In the genomic region with DNA sequence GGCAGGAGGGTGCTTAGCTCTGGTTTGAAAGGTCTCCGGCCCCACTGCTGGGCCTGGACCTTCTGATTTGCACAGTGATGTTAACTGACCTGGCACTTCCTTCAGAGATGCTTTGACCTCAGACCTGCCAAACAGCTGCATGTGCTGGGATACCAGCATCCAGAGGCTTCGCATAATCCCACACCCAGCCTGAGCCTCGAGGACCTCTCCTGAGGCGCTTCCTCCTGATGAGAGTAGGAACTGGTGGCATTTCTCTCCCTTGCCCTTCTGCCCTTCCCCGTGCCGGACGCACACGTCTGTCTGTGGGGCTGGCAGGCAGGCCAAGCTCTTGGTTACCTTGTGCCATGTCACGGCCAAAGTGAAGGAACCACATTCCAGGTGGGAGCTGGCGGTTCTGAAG, we compare ENCODE assay signal across 21 mouse cellular contexts. TPM values are rescaled to one million over a fixed set of nuclear protein-coding genes. Genes with fewer than 3 reads are reported as not detected.
DNase-seq lines count a peak whose midpoint lies in the region; ATAC-seq and TF ChIP-seq lines count a peak whose summit lies in the region.
"Had no signal": no experiment of that assay in that cellular context is flagged by ENCODE, and none has a peak within 500 bp of the region (broad histone marks: within the 10 kb centered on the region; RNA-seq: fewer than 3 reads in every experiment).

No protein-coding gene starts in this region.

- H3K27me3 ChIP-seq in liver, embryonic 13.5 days: no peaks in the 10 kb centered on the region
- H3K27me3 ChIP-seq in liver, postnatal 0 days (ENCODE audit: insufficient read depth, low read length): no peaks in the 10 kb centered on the region
- H3K27me3 ChIP-seq: embryonic facial prominence, embryonic 13.5 days; embryonic facial prominence, embryonic 15.5 days; forebrain, embryonic 12.5 days had no signal

- ATAC-seq in liver, embryonic 13.5 days (ENCODE audit: low read depth): no peak
- ATAC-seq in liver, postnatal 0 days: no peak
- ATAC-seq: forebrain, embryonic 14.5 days; forebrain, embryonic 16.5 days had no signal

- no peak overlapping the region for H3K9ac ChIP-seq in liver, embryonic 13.5 days
- no peak overlapping the region for H3K9ac ChIP-seq in liver, postnatal 0 days (replicated peaks)
- H3K9ac ChIP-seq: embryonic facial prominence, embryonic 13.5 days; embryonic facial prominence, embryonic 15.5 days; forebrain, embryonic 12.5 days had no signal

- peaks cover 3% of the 10 kb centered on the region; the same call in 1 of the 2 replicates for H3K36me3 ChIP-seq in liver, embryonic 13.5 days
- peaks cover 13% of the 10 kb centered on the region; the same call in 1 of the 2 replicates for H3K36me3 ChIP-seq in liver, postnatal 0 days (replicated peaks; ENCODE audit: insufficient read depth, low read length)

- no peak overlapping the region for H3K4me3 ChIP-seq in liver, embryonic 13.5 days (replicated peaks)
- H3K4me3 ChIP-seq in liver, postnatal 0 days (ENCODE audit: low read depth, low read length): no peak overlapping the region
- H3K4me3 ChIP-seq: embryonic facial prominence, embryonic 13.5 days; embryonic facial prominence, embryonic 15.5 days; erythroblast, embryonic 14.5 days; forebrain, embryonic 10.5 days; forebrain, embryonic 12.5 days had no signal

- TF ChIP-seq CTCF in liver, postnatal 0 days (IDR thresholded peaks at IDR 0.05; ENCODE audit: low read depth): no peak

- H3K4me2 ChIP-seq in liver, embryonic 13.5 days: no peak overlapping the region
- no peak overlapping the region for H3K4me2 ChIP-seq in liver, postnatal 0 days (ENCODE audit: low read depth, low read length)
- H3K4me2 ChIP-seq: embryonic facial prominence, embryonic 13.5 days; embryonic facial prominence, embryonic 15.5 days; forebrain, embryonic 12.5 days had no signal

- peak; percentile 80 for DNase-seq in heart, adult 11 months
- no peak for DNase-seq in heart, adult 18-20 months
- DNase-seq in liver, embryonic 13.5 days: no peak
- DNase-seq in liver, postnatal 0 days: no peak
- DNase-seq: adrenal gland, adult 2 months; adrenal gland, postnatal 10 days; adrenal gland, postnatal 25 days; cerebellum, adult 11 months; cerebellum, adult 18-20 months; cerebellum, adult 8-10 months; cerebellum, adult 9-11 months; cerebellum, postnatal 14 days; cerebellum, postnatal 36 days; embryo, embryonic 11 days had no signal

- no peaks in the 10 kb centered on the region for H3K9me3 ChIP-seq in liver, embryonic 13.5 days (replicated peaks)
- H3K9me3 ChIP-seq in liver, postnatal 0 days (ENCODE audit: low read length): no peaks in the 10 kb centered on the region
- H3K9me3 ChIP-seq: embryonic facial prominence, embryonic 13.5 days; embryonic facial prominence, embryonic 15.5 days; forebrain, embryonic 10.5 days; forebrain, embryonic 12.5 days had no signal

- 80% methylated on average over 10 of the region's 10 CpGs for WGBS in liver, embryonic 13.5 days (ENCODE audit: insufficient replicate concordance)
- 87% methylated on average over 10 of the region's 10 CpGs for WGBS in liver, postnatal 0 days (ENCODE audit: insufficient replicate concordance)

- no peak for TF ChIP-seq EP300 in liver, postnatal 0 days (IDR thresholded peaks at IDR 0.05; ENCODE audit: low read depth)

- peak overlapping the region; percentile 19; the same call in 1 of the 2 replicates for H3K27ac ChIP-seq in liver, embryonic 13.5 days
- no peak overlapping the region for H3K27ac ChIP-seq in liver, postnatal 0 days (ENCODE audit: low read depth)
- H3K27ac ChIP-seq: embryonic facial prominence, embryonic 13.5 days; embryonic facial prominence, embryonic 15.5 days; forebrain, embryonic 10.5 days; forebrain, embryonic 12.5 days had no signal

- H3K4me1 ChIP-seq in liver, embryonic 13.5 days (replicated peaks): peaks cover 63% of the 10 kb centered on the region
- H3K4me1 ChIP-seq in liver, postnatal 0 days (ENCODE audit: insufficient read depth): peaks cover 25% of the 10 kb centered on the region
- H3K4me1 ChIP-seq: embryonic facial prominence, embryonic 15.5 days; forebrain, embryonic 10.5 days; forebrain, embryonic 12.5 days had no signal

RNA-seq across cellular contexts. Expression of gene Relt, which starts 26.6 kb away (rescaled TPM):
- 1 to 10 TPM; 4.5 to 5.4 TPM for total RNA-seq in heart, adult 18-20 months (2021)
- polyA plus RNA-seq in liver, embryonic 13.5 days (2015; fragmentation: Nextera tagmentation; extraction: Ambion mirVana): 15.3 and 16.7 TPM in 2 replicates
- polyA plus RNA-seq in liver, postnatal 0 days (2015; fragmentation: Nextera tagmentation; extraction: Ambion mirVana): 6.9 and 7.5 TPM in 2 replicates
